Mouse (Mus musculus): ENCODE data around the gene Rep15. TPM values are rescaled to one million over a fixed set of nuclear protein-coding genes. Genes with fewer than 3 reads are reported as not detected.

Gene Rep15
- total and polyA plus RNA-seq, 2 experiments from 2014 or later, result 0.49 to 0.83 TPM

GRCm38 (mm10) chr6:147022375-147023132, 9.8 kb upstream of the Rep15 start:
- Histone ChIP-seq H3K27me3 (ENCODE audit: insufficient read depth, low read length) (no peaks in the 10 kb centered on the region), H3K27ac (ENCODE audit: low read depth, low read length) (no peak overlapping the region), H3K4me3 (ENCODE audit: low read depth, low read length) (no peak overlapping the region), H3K4me1 (ENCODE audit: insufficient read depth, low read length) (no peaks in the 10 kb centered on the region), H3K9me3 (ENCODE audit: low read length) (no peaks in the 10 kb centered on the region), H3K4me2 (ENCODE audit: low read depth, low read length, poor library complexity, severe bottlenecking) (no peak overlapping the region), H3K9ac (replicated peaks; ENCODE audit: low read length, poor library complexity, severe bottlenecking) (no peak overlapping the region), H3K36me3 (ENCODE audit: insufficient read depth, low read length) (peaks cover 8% of the 10 kb centered on the region)
- ATAC-seq (ENCODE audit: low FRiP score) (no peak), DNase-seq (ENCODE audit: low spot score) (no peak)
- 85% methylated on average over 16 of the region's 16 CpGs for WGBS
- no peak for TF ChIP-seq CTCF (IDR thresholded peaks at IDR 0.05)

GRCm38 (mm10) chr6:147023133-147023395, 9.3 kb upstream of the Rep15 start:
- 94% methylated on average over 2 of the region's 2 CpGs for WGBS
- no peak overlapping the region for H3K4me3 ChIP-seq (ENCODE audit: low read depth, low read length)
- no peak overlapping the region for H3K27ac ChIP-seq (ENCODE audit: low read depth, low read length)
- peaks cover 8% of the 10 kb centered on the region for H3K36me3 ChIP-seq (ENCODE audit: insufficient read depth, low read length)
- H3K4me1 ChIP-seq (ENCODE audit: insufficient read depth, low read length), result no peaks in the 10 kb centered on the region
- no peak overlapping the region for H3K4me2 ChIP-seq (ENCODE audit: low read depth, low read length, poor library complexity, severe bottlenecking)
- TF ChIP-seq CTCF (IDR thresholded peaks at IDR 0.05), result no peak
- no peaks in the 10 kb centered on the region for H3K9me3 ChIP-seq (ENCODE audit: low read length)
- H3K9ac ChIP-seq (replicated peaks; ENCODE audit: low read length, poor library complexity, severe bottlenecking), result no peak overlapping the region
- no peak for ATAC-seq (ENCODE audit: low FRiP score)
- no peaks in the 10 kb centered on the region for H3K27me3 ChIP-seq (ENCODE audit: insufficient read depth, low read length)
- DNase-seq (ENCODE audit: low spot score), result no peak

GRCm38 (mm10) chr6:147023568-147023967, 8.8 kb upstream of the Rep15 start:
- Histone ChIP-seq H3K4me2 (ENCODE audit: low read depth, low read length, poor library complexity, severe bottlenecking) (no peak overlapping the region), H3K9ac (replicated peaks; ENCODE audit: low read length, poor library complexity, severe bottlenecking) (no peak overlapping the region), H3K36me3 (ENCODE audit: insufficient read depth, low read length) (peaks cover 8% of the 10 kb centered on the region), H3K9me3 (ENCODE audit: low read length) (no peaks in the 10 kb centered on the region), H3K27me3 (ENCODE audit: insufficient read depth, low read length) (no peaks in the 10 kb centered on the region), H3K4me3 (ENCODE audit: low read depth, low read length) (no peak overlapping the region), H3K4me1 (ENCODE audit: insufficient read depth, low read length) (no peaks in the 10 kb centered on the region), H3K27ac (ENCODE audit: low read depth, low read length) (no peak overlapping the region)
- no peak for DNase-seq (ENCODE audit: low spot score)
- no peak for ATAC-seq (ENCODE audit: low FRiP score)
- TF ChIP-seq CTCF (IDR thresholded peaks at IDR 0.05), result no peak

- ATAC-seq (ENCODE audit: low FRiP score) (no peak), DNase-seq (ENCODE audit: low spot score) (no peak)
- H3K4me2 ChIP-seq (ENCODE audit: low read depth, low read length, poor library complexity, severe bottlenecking), result no peak overlapping the region
- no peaks in the 10 kb centered on the region for H3K4me1 ChIP-seq (ENCODE audit: insufficient read depth, low read length)
- no peak for TF ChIP-seq CTCF (IDR thresholded peaks at IDR 0.05)
- H3K27ac ChIP-seq (ENCODE audit: low read depth, low read length), result no peak overlapping the region
- H3K9me3 ChIP-seq (ENCODE audit: low read length), result no peaks in the 10 kb centered on the region
- H3K27me3 ChIP-seq (ENCODE audit: insufficient read depth, low read length), result no peaks in the 10 kb centered on the region
- 90% methylated on average over 3 of the region's 3 CpGs for WGBS
- no peak overlapping the region for H3K9ac ChIP-seq (replicated peaks; ENCODE audit: low read length, poor library complexity, severe bottlenecking)
- no peak overlapping the region for H3K4me3 ChIP-seq (ENCODE audit: low read depth, low read length)
- peaks cover 12% of the 10 kb centered on the region for H3K36me3 ChIP-seq (ENCODE audit: insufficient read depth, low read length)
Observed at GRCm38 (mm10) chr6:147024761-147025160, 7.6 kb upstream of the Rep15 start.

DNA sequence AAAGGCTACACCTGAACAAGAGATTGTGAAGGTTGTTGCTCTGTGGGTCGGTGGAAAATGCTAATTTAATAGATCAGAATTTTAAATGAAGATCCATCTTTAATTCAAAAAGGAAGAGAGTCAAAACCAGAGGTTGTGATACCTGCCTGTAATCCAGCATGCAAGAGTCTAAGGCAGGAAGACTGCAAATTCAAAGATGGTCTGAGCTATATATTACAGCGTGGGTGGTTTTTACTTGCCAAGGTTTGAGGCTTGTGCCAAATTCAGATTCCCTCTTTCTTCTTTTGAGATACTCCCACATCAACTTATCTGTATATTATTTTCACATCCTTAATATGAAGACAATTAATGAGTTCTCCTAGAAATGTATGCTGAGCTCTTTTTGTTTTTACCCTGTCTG, 4.0 kb upstream of the Rep15 start:
- no peak overlapping the region for H3K4me2 ChIP-seq (ENCODE audit: low read depth, low read length, poor library complexity, severe bottlenecking)
- no peak for ATAC-seq (ENCODE audit: low FRiP score)
- H3K9ac ChIP-seq (replicated peaks; ENCODE audit: low read length, poor library complexity, severe bottlenecking), result no peak overlapping the region
- H3K4me3 ChIP-seq (ENCODE audit: low read depth, low read length), result no peak overlapping the region
- H3K27me3 ChIP-seq (ENCODE audit: insufficient read depth, low read length), result no peaks in the 10 kb centered on the region
- H3K27ac ChIP-seq (ENCODE audit: low read depth, low read length), result no peak overlapping the region
- no peak for DNase-seq (ENCODE audit: low spot score)
- 0 out of 2 replicates have a peak, but pooled peaks cover 8% of the 10 kb centered on the region for H3K36me3 ChIP-seq (ENCODE audit: insufficient read depth, low read length)
- no peaks in the 10 kb centered on the region for H3K4me1 ChIP-seq (ENCODE audit: insufficient read depth, low read length)
- WGBS, result 73% methylated on average over 2 of the region's 2 CpGs
- no peaks in the 10 kb centered on the region for H3K9me3 ChIP-seq (ENCODE audit: low read length)
- no peak for TF ChIP-seq CTCF (IDR thresholded peaks at IDR 0.05)

DNA sequence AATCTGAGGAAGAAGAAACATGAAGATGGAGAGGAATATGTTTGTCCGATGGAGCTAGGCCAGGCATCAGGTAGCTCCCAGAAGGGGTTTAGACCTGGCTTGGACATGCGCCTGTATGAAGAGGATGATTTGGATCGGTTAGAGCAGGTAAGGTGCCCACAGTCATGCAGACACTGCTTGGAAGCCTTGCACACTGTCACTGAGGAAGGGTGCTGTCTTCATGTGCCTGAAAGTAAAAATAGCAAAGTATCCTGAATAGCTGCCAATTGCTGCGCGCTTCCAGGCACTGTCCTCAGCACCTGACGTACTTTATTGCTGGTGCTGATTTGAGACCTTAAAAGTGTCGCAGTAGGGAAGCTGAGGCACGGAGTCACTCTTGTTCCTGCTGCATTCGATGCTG, 2.8 kb upstream of the Rep15 start:
- 0 out of 2 replicates have a peak, but pooled peaks cover 8% of the 10 kb centered on the region for H3K36me3 ChIP-seq (ENCODE audit: insufficient read depth, low read length)
- H3K4me1 ChIP-seq (ENCODE audit: insufficient read depth, low read length), result no peaks in the 10 kb centered on the region
- no peak overlapping the region for H3K4me2 ChIP-seq (ENCODE audit: low read depth, low read length, poor library complexity, severe bottlenecking)
- H3K9me3 ChIP-seq (ENCODE audit: low read length), result no peaks in the 10 kb centered on the region
- no peak overlapping the region for H3K4me3 ChIP-seq (ENCODE audit: low read depth, low read length)
- 94% methylated on average over 9 of the region's 9 CpGs for WGBS
- DNase-seq (ENCODE audit: low spot score), result no peak
- ATAC-seq (ENCODE audit: low FRiP score), result no peak
- no peak overlapping the region for H3K9ac ChIP-seq (replicated peaks; ENCODE audit: low read length, poor library complexity, severe bottlenecking)
- no peaks in the 10 kb centered on the region for H3K27me3 ChIP-seq (ENCODE audit: insufficient read depth, low read length)
- no peak overlapping the region for H3K27ac ChIP-seq (ENCODE audit: low read depth, low read length)
- no peak for TF ChIP-seq CTCF (IDR thresholded peaks at IDR 0.05)
